Mouse (Mus musculus): ENCODE data around the gene Gm597.

Gm597 gene

DNA sequence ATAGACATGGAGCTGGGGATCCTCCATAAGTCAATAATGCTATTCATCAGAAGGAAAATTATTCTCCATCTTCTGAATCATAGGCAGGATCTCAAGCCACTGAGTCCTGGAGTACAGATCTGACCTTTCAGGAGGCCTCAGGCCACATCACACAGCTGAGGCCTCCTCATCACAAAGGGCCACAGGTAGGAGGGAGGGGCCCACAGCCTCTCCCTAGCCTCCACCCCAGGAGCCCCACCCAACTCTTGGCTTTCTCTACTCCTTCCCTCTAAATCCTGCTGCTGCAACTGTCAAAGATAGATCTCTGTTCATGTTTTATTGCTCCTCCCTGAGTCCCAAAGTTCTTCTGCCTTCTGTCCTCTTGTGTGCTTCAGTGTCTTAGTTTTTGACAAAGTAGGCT lies at the start of gene Gm597:
Gm597 (minus strand) TSS at position 101 of the 400 bp plus-strand sequence.
- DNase-seq (ENCODE audit: low read depth) = no peak

DNA sequence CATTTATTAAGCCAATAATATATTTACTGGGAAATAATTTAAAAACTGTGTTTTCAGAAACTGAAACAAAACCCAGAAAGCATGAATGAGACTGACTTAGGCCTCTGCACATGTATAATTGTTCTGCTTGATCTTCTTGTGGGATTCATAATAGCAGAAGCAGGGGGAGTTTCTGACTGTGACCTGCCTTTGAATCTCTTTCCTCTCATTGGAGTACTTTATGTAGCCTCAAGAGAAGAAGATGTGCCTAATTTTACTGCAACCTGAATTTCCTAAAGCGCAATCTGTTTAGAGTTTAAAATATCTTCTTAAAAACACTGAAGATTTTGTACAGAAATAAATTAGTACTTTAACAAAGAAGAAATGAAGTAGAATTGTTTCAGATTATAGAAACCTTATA lies 27.6 kb upstream of the Gm597 start:
- DNase-seq (ENCODE audit: low read depth) = no peak

DNA sequence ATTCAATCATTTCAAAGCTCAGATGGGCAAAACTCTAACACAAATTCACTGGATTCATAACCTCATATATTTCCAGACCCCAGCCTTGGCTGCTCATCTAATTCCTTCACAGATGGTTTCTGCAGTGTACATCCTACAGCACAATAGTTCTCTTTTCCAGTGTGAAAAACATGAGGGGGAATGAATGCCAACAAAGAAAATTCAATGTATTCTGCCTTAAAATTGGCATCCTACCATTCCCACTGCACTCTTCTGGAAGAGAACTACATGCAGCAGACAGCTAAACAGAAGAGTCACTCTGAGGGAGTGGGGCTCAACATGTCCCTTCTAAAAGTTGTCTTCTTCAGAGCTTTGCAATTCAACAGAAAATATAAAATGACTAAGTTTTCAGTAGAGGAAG lies 26.6 kb upstream of the Gm597 start:
- DNase-seq (ENCODE audit: low read depth) = no peak

DNA sequence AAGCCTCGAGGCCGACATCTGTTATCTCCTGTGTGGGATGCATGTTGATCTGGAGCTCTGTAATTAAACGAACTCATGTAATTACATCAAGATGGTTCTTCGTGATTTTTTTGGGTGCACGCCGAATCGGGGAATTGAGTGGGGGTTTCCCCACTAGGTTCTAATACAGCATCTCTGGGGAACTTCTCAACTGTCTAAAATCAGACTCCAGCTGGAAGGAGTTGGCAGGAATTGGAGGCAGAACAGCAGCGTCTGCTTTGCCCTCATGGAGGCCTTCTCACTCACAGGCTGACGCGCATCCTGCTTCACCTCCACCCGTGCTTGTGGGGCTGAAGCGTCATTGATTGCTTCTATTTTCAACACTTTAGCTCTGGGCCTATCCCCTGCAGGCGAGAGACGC lies 20.8 kb upstream of the Gm597 start:
- no peak for DNase-seq (ENCODE audit: low read depth)

Data from induced T-regulatory cell, adult 2 months (primary cell).